Mouse (Mus musculus): ENCODE results near the gene Polm.
A peak's percentile ranks its signal among the peaks of the same experiment; 100 is the strongest.

The Polm gene

GRCm38 (mm10) chr11:5837251-5838246 lies at the start of gene Polm:
Gene Polm (minus strand): TSS chr11:5838016.
- peak; percentile 91 for DNase-seq (ENCODE audit: low read depth, low spot score)

- DNase-seq (ENCODE audit: low read depth, low spot score), result no peak
Measured at GRCm38 (mm10) chr11:5887250-5887649, 49.4 kb upstream of the Polm start.

DNA sequence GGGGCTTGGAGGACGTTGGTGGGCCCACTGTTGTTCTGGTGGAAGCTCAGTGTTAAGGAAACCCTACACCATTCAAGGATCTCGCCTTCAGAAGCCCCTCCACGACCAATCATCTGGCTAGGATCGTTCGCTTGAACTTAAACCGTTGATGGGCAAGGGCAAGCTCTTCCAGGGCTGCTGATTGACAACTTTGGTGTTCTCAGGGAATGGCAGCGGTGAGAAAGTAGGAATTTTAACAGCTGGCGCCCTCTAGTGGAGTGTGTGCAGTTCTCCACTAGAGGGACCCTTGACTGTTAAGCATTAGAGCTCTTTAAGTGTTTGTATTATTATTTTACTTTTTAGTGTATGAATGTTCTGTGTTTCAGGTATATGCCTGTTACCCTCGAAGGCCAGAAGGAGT lies 48.4 kb upstream of the Polm start:
- peak; percentile 68 for DNase-seq (ENCODE audit: low read depth, low spot score)

- DNase-seq (ENCODE audit: low read depth, low spot score), result no peak
Measured at GRCm38 (mm10) chr11:5882518-5882917, 44.7 kb upstream of the Polm start.

- DNase-seq (ENCODE audit: low read depth, low spot score), result no peak
Measured at GRCm38 (mm10) chr11:5879905-5880304, 42.1 kb upstream of the Polm start.

DNA sequence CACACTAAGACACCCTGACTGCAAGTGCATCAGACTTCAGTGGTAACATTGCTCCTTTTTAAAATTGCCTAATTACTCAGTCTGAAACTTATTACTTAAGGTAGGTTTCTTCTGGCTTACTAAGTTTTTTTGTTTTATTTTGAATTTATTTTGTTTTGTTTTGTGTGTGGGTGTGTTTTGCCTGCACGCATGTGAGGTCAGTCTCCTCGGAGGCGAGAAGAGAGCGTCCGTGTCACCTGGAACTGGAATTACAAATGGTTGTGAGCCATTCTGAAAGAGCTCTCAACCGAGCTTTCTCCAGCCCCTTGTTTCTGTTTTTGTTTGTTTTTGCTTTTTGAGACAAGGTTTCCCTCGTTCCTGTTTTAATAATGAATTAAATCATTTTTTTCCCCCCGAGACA lies 40.8 kb upstream of the Polm start:
- no peak for DNase-seq (ENCODE audit: low read depth, low spot score)

- peak; percentile 97 for DNase-seq (ENCODE audit: low read depth, low spot score)
Measured at GRCm38 (mm10) chr11:5877921-5878526, 40.2 kb upstream of the Polm start, which contains the start of gene Pold2. Gene Pold2 (minus strand): TSS chr11:5878292.

- DNase-seq (ENCODE audit: low read depth, low spot score), result no peak
Measured at GRCm38 (mm10) chr11:5877421-5877820, 39.6 kb upstream of the Polm start.

GRCm38 (mm10) chr11:5873192-5873591 lies 35.4 kb upstream of the Polm start:
- DNase-seq (ENCODE audit: low read depth, low spot score), result no peak

DNA sequence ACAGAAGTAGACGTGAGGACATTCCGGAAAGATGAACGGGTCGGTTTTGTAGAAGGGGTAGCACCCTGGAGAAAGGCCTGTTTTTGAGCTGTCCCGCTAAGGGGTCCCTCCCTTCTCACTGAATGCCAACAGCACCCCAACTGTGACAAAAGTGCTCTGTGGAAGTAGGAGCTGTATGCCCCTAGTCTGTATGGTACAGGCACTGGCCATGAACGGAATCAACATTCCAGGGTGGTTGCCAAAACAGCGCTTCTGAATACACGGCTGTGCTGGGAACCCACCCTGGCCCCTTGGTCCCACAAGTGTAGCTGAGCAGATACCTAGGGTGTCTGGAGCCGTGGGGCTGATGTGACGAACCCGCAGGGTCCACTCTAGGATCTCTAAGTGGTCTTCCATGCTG lies 34.9 kb upstream of the Polm start:
- no peak for DNase-seq (ENCODE audit: low read depth, low spot score)

GRCm38 (mm10) chr11:5870069-5870468 lies 32.3 kb upstream of the Polm start:
- peak; percentile 77 for DNase-seq (ENCODE audit: low read depth, low spot score)

- no peak for DNase-seq (ENCODE audit: low read depth, low spot score)
Measured at GRCm38 (mm10) chr11:5869331-5869730, 31.5 kb upstream of the Polm start.

DNA sequence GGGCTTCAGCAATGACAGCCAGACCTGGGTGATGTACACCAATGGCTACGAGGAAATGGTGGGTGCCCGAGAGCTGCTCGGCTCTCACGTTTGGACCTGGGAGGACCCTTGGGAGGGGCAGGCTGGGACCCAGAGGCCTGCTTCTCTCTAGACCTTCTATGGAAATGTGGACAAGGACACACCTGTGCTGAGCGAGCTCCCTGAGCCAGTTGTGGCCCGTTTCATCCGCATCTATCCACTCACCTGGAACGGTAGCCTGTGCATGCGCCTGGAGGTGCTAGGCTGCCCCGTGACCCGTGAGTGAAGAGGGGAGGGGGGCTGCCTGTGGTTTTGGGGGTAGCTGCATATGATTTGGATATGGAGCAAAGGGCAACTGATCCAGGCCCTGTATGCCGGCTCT lies 30.5 kb upstream of the Polm start:
- no peak for DNase-seq (ENCODE audit: low read depth, low spot score)

DNA sequence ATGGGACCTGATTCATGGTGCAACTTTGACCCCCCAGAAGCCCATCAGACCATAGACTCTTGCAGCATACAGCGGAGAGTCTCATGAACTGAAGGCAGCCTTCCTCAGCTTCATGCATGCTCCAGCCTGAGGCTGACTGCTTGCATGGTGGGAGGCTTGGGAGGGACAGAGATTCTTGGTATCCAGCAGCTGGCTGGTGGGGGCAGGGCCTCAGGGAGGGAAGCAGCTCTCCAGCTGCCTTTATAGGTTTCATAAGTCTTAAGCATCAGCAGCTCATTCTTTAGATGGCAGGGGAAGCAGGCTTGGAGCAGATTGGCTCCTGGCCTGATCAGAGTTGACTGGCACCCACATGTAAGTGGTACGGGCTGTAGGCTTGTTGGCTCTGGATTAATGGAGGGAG lies 29.4 kb upstream of the Polm start:
- DNase-seq (ENCODE audit: low read depth, low spot score), result no peak

- peak; percentile 87 for DNase-seq (ENCODE audit: low read depth, low spot score)
Measured at GRCm38 (mm10) chr11:5862394-5863105, 24.7 kb upstream of the Polm start.

DNA sequence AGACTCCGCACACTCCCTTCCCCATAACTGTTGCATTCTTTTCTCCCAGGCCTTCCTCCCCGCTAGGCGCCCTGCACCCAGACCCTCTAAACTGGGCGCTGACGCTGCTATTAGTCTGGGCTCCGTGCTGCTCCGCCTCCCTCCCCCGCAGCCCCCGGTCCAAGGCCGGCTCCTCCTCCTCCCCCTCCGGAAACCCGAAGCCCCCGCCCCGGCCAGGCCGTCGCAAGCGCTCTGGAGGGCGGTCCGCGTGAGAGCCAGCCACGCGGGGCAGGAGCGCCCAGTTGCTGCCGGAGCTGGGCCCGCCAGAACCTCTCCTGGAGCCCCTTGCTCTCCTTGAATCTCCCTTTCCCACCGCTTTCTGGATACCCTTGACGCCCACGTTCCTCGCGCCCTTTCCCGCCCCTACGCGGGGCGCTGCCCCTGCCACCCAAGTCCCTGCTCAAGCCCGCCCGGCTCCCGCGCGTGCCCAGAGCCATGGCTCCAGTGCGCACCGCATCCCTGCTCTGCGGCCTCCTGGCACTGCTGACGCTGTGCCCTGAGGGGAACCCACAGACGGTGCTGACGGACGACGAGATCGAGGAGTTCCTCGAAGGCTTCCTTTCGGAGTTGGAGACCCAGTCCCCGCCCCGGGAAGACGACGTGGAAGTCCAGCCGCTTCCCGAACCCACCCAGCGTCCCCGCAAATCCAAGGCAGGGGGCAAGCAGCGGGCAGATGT lies 24.0 kb upstream of the Polm start, which contains the start of gene Aebp1:
Gene Aebp1 (plus strand): TSS at position 270 of the 716 bp plus-strand sequence.
- DNase-seq (ENCODE audit: low read depth, low spot score), result peak; percentile 67

GRCm38 (mm10) chr11:5860639-5861038 lies 22.8 kb upstream of the Polm start:
- no peak for DNase-seq (ENCODE audit: low read depth, low spot score)

GRCm38 (mm10) chr11:5859883-5860550 lies 22.2 kb upstream of the Polm start:
- no peak for DNase-seq (ENCODE audit: low read depth, low spot score)

DNA sequence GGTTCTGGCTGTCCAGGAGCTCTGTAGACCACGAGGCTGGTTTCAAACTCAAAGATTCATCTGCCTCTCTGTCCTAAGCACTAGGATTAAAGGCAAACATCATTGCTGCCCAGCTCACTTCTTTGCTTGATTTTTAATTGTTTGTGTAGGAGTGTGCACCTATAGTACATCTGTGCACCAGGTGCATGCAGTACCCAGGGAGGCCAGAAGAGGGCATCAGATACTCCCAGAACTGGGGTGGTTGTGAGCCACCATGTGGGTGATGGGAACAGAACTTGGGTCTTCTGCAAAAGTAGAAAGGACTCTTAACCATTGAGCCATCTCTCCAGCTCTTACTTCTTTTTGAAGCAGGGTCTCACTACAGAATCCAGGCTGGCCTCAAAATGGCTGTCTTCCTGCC lies 20.9 kb upstream of the Polm start:
- no peak for DNase-seq (ENCODE audit: low read depth, low spot score)

DNA sequence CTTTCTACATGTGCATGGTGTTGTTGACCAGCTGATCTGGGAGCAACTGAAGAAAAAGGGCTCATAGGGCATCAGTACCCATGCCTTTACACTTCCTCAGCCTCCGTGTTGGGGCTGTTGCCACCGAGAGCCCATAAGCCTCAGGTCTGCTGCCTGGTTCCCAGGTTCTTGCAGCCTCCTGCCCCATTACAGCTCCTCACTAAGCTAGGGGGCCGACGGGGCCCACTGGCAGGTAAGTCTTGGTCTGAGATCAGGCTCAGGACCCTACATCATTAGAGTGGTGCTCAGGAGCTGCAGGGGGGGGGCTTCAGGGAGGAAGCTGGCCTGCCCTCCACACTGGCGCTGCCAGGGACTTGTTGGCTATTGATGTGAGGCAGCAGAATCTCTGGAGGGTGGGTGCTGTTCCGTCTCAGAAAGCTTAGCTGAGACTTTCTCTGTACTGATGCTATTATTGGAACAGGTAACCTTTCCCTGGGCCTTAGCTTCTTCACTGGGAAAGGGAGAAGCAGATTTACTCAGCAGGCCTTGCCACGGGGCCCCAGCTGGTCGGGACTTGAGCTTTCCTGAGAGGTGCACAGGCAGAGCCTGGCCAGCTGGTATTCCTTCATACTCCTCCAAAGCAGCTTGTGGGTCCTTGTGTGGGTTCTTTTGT lies 18.8 kb upstream of the Polm start:
- peak; percentile 81 for DNase-seq (ENCODE audit: low read depth, low spot score)

All from skeletal muscle tissue, adult 2 months (tissue).